Mouse (Mus musculus) heart, postnatal 10 days (tissue): ENCODE results near the gene Cyp4a10. TPM values are rescaled to one million over a fixed set of nuclear protein-coding genes. Genes with fewer than 3 reads are reported as not detected.
A peak's percentile ranks its signal among the peaks of the same experiment; 100 is the strongest.
"Not testable (repeated sequence)": the region's sequence is repeated elsewhere in the genome, so short reads cannot be mapped to it uniquely, and the experiment has no call there.

ENCODE experiments used
- DNase-seq, 2 experiments: peaks; one replicate each; pipeline ENCODE4 v3.0.0; 2021
- intact Hi-C: fragments of 180-260 bp; cut with DNase I; formaldehyde crosslinking; loops from one replicate; pipeline ENCODE4 v1.15.1; 2025
- total RNA-seq, 2 experiments: library from RNA; stranded (reverse); gene quantifications; 2 replicates each; pipeline ENCODE4 v1.2.3; 2021

The Cyp4a10 gene
- total RNA-seq, result not detected

- intact Hi-C loops, DNase-seq: not testable (repeated sequence)
Measured at GRCm38 (mm10) chr4:115518000-115518399, at the start of gene Cyp4a10. TSS of gene Cyp4a10 (plus strand) at chr4:115518264.

GRCm38 (mm10) chr4:115473585-115473984 is 44.5 kb upstream of the Cyp4a10 start:
- intact Hi-C loops, result loop anchor here (10.0 kb wide), 1 partner anchor 171 kb away; the partner anchor contains the start of gene Cyp4b1
- peak in 1 of 2 experiments; percentile 4 for DNase-seq

- intact Hi-C loops, result loop anchor here (1.0 to 10.0 kb wide), 2 partner anchors 169 to 233 kb away; partner anchors contain the start of gene Cyp4b1
- peak; percentile 47 to 57 for DNase-seq
Measured at GRCm38 (mm10) chr4:115476051-115476450, 42.0 kb upstream of the Cyp4a10 start.

GRCm38 (mm10) chr4:115481006-115481652 is 36.9 kb upstream of the Cyp4a10 start:
- DNase-seq, result no peak

GRCm38 (mm10) chr4:115496001-115496400 is 22.1 kb upstream of the Cyp4a10 start, which contains the start of gene Cyp4a14:
TSS of gene Cyp4a14 (minus strand) at chr4:115496142.
- no peak for DNase-seq
- intact Hi-C loops, result no loop called here

More at GRCm38 (mm10) chr4:115481006-115481652, 36.9 kb upstream of the Cyp4a10 start:
- intact Hi-C loops, result no loop called here

GRCm38 (mm10) chr4:115497466-115497865 is 20.6 kb upstream of the Cyp4a10 start:
- intact Hi-C loops, result no loop called here
- no peak for DNase-seq

GRCm38 (mm10) chr4:115513964-115514363 is 4.1 kb upstream of the Cyp4a10 start:
- intact Hi-C loops, result not testable (repeated sequence)
- DNase-seq, result peak in 1 of 2 experiments; percentile 2

- DNase-seq, result no peak
- intact Hi-C loops, result no loop called here
Measured at GRCm38 (mm10) chr4:115519444-115519843, 1.4 kb downstream of the Cyp4a10 start.

- DNase-seq, result no peak
- intact Hi-C loops, result no loop called here
Measured at GRCm38 (mm10) chr4:115521766-115522165, 3.7 kb downstream of the Cyp4a10 start.

- intact Hi-C loops, result loop anchor here (5.0 kb wide), 1 partner anchor 47 kb away; no protein-coding TSS in a partner anchor
- DNase-seq, result peak in 1 of 2 experiments; percentile 18
Measured at GRCm38 (mm10) chr4:115545101-115545500, 27.0 kb downstream of the Cyp4a10 start.

- intact Hi-C loops, result loop anchor here (5.0 kb wide), 1 partner anchor 46 kb away; no protein-coding TSS in a partner anchor
Measured at GRCm38 (mm10) chr4:115546141-115546828, 28.2 kb downstream of the Cyp4a10 start.

GRCm38 (mm10) chr4:115552726-115553125 is 34.7 kb downstream of the Cyp4a10 start:
- intact Hi-C loops, result no loop called here
- no peak for DNase-seq

More at GRCm38 (mm10) chr4:115546141-115546828, 28.2 kb downstream of the Cyp4a10 start:
- DNase-seq, result peak; percentile 27 to 43

- no peak for DNase-seq
- intact Hi-C loops, result no loop called here
Measured at GRCm38 (mm10) chr4:115555513-115555912, 37.4 kb downstream of the Cyp4a10 start.

GRCm38 (mm10) chr4:115557861-115558561 is 39.9 kb downstream of the Cyp4a10 start:
- DNase-seq, result no peak
- intact Hi-C loops, result no loop called here

- DNase-seq, intact Hi-C loops: not testable (repeated sequence)
Measured at GRCm38 (mm10) chr4:115561236-115561635, 43.2 kb downstream of the Cyp4a10 start.

- no peak for DNase-seq
- intact Hi-C loops, result no loop called here
Measured at GRCm38 (mm10) chr4:115563401-115563800, 45.3 kb downstream of the Cyp4a10 start, which contains the start of gene Cyp4a31. TSS of gene Cyp4a31 (plus strand) at chr4:115563649.

- DNase-seq, intact Hi-C loops: not testable (repeated sequence)
Measured at GRCm38 (mm10) chr4:115564469-115565225, 46.6 kb downstream of the Cyp4a10 start.

GRCm38 (mm10) chr4:115575255-115575654 is 57.2 kb downstream of the Cyp4a10 start:
- intact Hi-C loops, result no loop called here
- DNase-seq, result no peak

GRCm38 (mm10) chr4:115575776-115576175 is 57.7 kb downstream of the Cyp4a10 start:
- intact Hi-C loops, result no loop called here
- DNase-seq, result no peak

GRCm38 (mm10) chr4:115583036-115583435 is 65.0 kb downstream of the Cyp4a10 start:
- DNase-seq, result no peak
- intact Hi-C loops, result no loop called here
